Mouse (Mus musculus) lung, embryonic 14.5 days (tissue): ENCODE data around the gene Ankrd40. TPM values are rescaled to one million over a fixed set of nuclear protein-coding genes. Genes with fewer than 3 reads are reported as not detected.

Source experiments
- ATAC-seq: fragments of 200-750 bp; cut with Nextera tagmentation; 2 replicates; pipeline ENCODE4 v1.8.0; 2017; ENCODE audit warnings: mild to moderate bottlenecking, moderate TSS enrichment, moderate library complexity; ENCODE audit not compliant: insufficient read depth
- DNase-seq: peaks from one replicate; pipeline ENCODE4 v3.0.0-alpha.2; 2015
- H3K27ac ChIP-seq: fragments of 300-500 bp; sonication (generic); 2 replicates; pipeline ENCODE4 v1.5.1; 2014; ENCODE audit warnings: low read depth, mild to moderate bottlenecking, moderate library complexity
- H3K27me3 ChIP-seq: fragments of 300-500 bp; sonication (generic); 2 replicates; pipeline ENCODE4 v1.6.1; 2014; ENCODE audit warnings: low read length, control low read depth; ENCODE audit not compliant: insufficient read depth
- H3K36me3 ChIP-seq: fragments of 300-500 bp; sonication (generic); 2 replicates; pipeline ENCODE4 v1.6.1; 2014; ENCODE audit warnings: control low read depth; ENCODE audit not compliant: insufficient read depth
- H3K4me1 ChIP-seq: fragments of 300-500 bp; sonication (generic); 2 replicates; pipeline ENCODE4 v1.6.1; 2014; ENCODE audit warnings: antibody characterized with exemption, control low read depth; ENCODE audit not compliant: insufficient read depth
- H3K4me2 ChIP-seq: fragments of 300-500 bp; sonication (generic); 2 replicates; pipeline ENCODE4 v1.6.1; 2014; ENCODE audit warnings: mild to moderate bottlenecking
- H3K4me3 ChIP-seq: fragments of 300-500 bp; sonication (generic); 2 replicates; pipeline ENCODE4 v1.5.1; 2014; ENCODE audit warnings: low read depth, low read length
- H3K9ac ChIP-seq: fragments of 300-500 bp; sonication (generic); 2 replicates; pipeline ENCODE4 v1.6.1; 2014
- H3K9me3 ChIP-seq: fragments of 300-500 bp; sonication (generic); 2 replicates; pipeline ENCODE4 v1.6.1; 2016; ENCODE audit warnings: low read depth, low read length, control low read depth
- CTCF ChIP-seq: IDR thresholded peaks from 2 replicates; pipeline ENCODE4 v1.5.1; 2016; ENCODE audit warnings: antibody characterized with exemption, low read depth
- WGBS: fragments of 180-500 bp; shearing (Covaris S2); extraction: QIAGEN DNeasy Blood & Tissue Kit; methylation state at CpG from one replicate; pipeline ENCODE4 v1.1.7; 2014; 5-methylcytosine and 5-hydroxymethylcytosine counted together
- polyA plus RNA-seq: library from polyadenylated mRNA; unstranded; fragments of >200 nt; fragmentation: Nextera tagmentation; extraction: Ambion mirVana; gene quantifications from 2 replicates; pipeline ENCODE4 v1.2.1, GENCODE M21; 2014

Ankrd40 gene
- polyA plus RNA-seq, 1 experiment from 2014 or later = 30.9 TPM

DNA sequence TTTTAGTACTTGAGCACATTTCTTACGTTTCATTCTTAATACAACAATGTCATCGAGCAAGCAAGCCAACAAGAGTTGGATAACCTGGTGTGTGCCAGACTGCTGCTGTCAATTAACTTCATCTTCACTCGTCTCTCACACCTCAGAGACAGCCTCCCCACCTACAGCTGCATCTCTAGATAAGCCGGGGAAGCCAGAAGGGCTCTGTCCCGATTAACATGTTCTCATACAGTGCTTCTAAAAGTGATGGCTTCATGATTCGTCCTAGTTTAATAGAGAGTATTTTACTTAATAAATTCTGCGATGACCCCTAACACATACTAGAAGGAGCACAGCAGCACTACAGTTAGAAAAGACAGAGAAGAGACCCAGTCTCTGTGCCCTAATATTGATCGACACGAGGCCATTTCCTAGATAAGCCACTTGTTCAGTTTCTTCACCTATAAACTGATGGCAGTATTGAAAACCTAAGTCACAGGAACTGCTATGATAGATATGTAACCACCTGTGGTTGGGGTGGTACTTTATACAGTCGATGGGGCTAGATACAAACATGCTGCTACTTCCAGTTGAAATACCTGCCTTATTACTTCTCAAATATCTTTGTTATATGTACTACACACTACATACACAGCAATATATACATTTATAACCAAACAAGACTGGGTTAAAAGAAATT, 37.6 kb upstream of the Ankrd40 start:
- no peaks in the 10 kb centered on the region for H3K9me3 ChIP-seq
- no peak overlapping the region for H3K27ac ChIP-seq
- 82% methylated on average over 10 of the region's 10 CpGs for WGBS
- H3K27me3 ChIP-seq = no peaks in the 10 kb centered on the region
- no peak for ATAC-seq
- H3K36me3 ChIP-seq = peaks cover 91% of the 10 kb centered on the region
- no peak overlapping the region for H3K4me2 ChIP-seq
- no peak overlapping the region for H3K9ac ChIP-seq
- DNase-seq = no peak
- no peak overlapping the region for H3K4me3 ChIP-seq
- TF ChIP-seq CTCF = no peak
- no peaks in the 10 kb centered on the region for H3K4me1 ChIP-seq

DNA sequence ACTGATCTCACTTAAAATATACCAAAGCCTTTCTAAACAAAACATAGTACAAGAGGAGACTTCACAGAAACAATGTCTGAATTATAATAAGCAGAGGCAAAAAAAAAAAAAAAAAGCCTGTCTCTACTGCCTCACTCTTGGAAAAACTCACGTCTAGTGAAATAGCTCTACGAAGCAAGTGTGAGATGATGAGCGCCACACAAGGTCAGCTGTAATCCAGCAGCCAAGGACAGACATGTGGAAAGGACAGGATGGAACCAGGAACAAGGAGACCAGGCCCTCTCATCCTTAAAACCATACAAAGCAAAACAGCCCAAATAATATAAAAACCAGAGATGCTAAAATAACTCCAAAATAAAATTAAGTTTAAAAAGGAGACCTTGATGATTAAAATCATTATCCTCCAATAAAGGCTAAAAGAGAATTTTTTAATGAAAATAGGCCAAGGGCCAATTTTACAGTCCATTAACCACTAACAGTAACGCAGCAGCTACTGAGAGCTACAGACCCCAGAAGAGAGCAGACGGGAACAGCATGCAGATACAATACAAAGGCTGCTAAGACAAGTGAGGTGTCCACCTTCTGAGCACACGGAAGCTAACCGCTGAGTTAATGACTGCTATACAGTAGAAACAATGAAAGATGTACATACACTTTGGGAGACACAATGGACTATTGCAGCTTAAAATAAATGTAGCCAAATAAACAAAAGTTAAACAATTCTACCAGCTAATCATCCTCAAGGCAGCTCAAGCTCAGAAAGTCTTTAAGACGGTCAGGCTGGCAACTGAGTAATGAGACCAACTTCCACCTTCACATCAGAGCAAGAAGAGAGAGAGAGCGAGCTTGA, 32.6 kb upstream of the Ankrd40 start:
- no peak for TF ChIP-seq CTCF
- WGBS = 79% methylated on average over 9 of the region's 9 CpGs
- Histone ChIP-seq H3K4me2 (no peak overlapping the region), H3K4me3 (no peak overlapping the region), H3K36me3 (peaks cover 95% of the 10 kb centered on the region), H3K9me3 (no peaks in the 10 kb centered on the region), H3K4me1 (no peaks in the 10 kb centered on the region), H3K9ac (no peak overlapping the region), H3K27me3 (no peaks in the 10 kb centered on the region), H3K27ac (no peak overlapping the region)
- no peak for ATAC-seq
- DNase-seq = no peak

- DNase-seq = no peak
- 77% methylated on average over 1 of the region's 1 CpGs for WGBS
- Histone ChIP-seq H3K27me3 (no peaks in the 10 kb centered on the region), H3K4me3 (no peak overlapping the region), H3K36me3 (peaks cover 16% of the 10 kb centered on the region), H3K4me2 (no peak overlapping the region), H3K27ac (no peak overlapping the region), H3K4me1 (peaks cover 8% of the 10 kb centered on the region), H3K9ac (no peak overlapping the region), H3K9me3 (no peaks in the 10 kb centered on the region)
- no peak for ATAC-seq
- TF ChIP-seq CTCF = no peak
Observed at GRCm38 (mm10) chr11:94312733-94313132, 15.1 kb upstream of the Ankrd40 start.

DNA sequence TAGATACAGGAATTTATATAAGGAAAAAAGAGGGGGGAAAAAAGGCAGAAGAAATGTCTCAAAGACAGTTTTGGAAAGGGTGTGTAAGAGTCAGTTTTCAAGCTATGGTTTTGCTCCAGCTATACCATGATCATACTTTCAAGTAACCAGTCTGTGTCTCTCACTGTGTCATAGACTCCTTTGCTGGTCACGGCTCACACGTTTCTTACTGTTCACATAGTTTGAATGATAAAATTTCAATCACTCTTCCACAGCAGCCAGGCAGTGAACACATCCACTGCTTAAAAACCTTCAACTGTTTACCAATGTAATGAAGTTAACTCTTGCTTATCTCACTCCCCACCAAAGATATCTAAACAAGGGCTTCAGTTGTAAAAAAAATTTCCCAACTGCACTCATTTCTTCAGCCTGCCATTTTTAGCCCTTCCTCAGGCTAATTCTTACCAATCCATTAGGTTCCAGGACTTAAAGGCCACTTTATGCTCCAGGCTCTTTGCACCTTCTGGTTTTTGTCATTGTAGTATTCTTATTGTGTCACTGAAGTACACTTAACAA, 13.6 kb upstream of the Ankrd40 start:
- WGBS = 37% methylated on average over 2 of the region's 2 CpGs
- Histone ChIP-seq H3K36me3 (peaks cover 7% of the 10 kb centered on the region; the same call in 1 of the 2 replicates), H3K4me1 (peaks cover 8% of the 10 kb centered on the region), H3K9me3 (no peaks in the 10 kb centered on the region), H3K27me3 (no peaks in the 10 kb centered on the region), H3K27ac (no peak overlapping the region), H3K4me3 (no peak overlapping the region), H3K9ac (no peak overlapping the region), H3K4me2 (no peak overlapping the region)
- no peak for TF ChIP-seq CTCF
- no peak for DNase-seq
- no peak for ATAC-seq

DNA sequence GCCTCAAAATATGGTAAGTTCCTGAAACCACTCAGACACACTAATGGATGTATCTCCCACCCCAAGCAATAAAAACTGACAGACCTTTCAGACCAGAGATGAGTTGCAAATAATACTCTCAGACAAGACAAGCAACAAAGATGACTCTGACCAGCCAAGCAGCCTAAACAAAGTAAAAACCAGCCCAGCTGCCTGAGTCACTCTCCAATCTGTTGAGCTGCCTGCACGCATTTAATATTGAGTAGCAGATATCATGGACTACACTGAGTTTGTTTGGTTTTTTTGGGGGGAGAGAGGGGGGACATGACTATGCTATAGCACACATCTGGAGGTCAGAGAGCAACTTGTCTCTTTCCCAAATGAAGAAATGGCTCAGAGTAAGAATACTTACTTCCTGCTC, 12.5 kb upstream of the Ankrd40 start:
- Histone ChIP-seq H3K4me3 (no peak overlapping the region), H3K4me2 (no peak overlapping the region), H3K9me3 (no peaks in the 10 kb centered on the region), H3K36me3 (peaks cover 9% of the 10 kb centered on the region; the same call in 1 of the 2 replicates), H3K27ac (no peak overlapping the region), H3K27me3 (no peaks in the 10 kb centered on the region), H3K9ac (peak overlapping the region; percentile 20; the same call in 1 of the 2 replicates), H3K4me1 (peaks cover 8% of the 10 kb centered on the region)
- no peak for DNase-seq
- no peak for ATAC-seq
- TF ChIP-seq CTCF = no peak
- 32% methylated on average over 1 of the region's 1 CpGs for WGBS

GRCm38 (mm10) chr11:94316528-94316927, 11.3 kb upstream of the Ankrd40 start:
- H3K9ac ChIP-seq = no peak overlapping the region
- 64% methylated on average over 2 of the region's 2 CpGs for WGBS

DNA sequence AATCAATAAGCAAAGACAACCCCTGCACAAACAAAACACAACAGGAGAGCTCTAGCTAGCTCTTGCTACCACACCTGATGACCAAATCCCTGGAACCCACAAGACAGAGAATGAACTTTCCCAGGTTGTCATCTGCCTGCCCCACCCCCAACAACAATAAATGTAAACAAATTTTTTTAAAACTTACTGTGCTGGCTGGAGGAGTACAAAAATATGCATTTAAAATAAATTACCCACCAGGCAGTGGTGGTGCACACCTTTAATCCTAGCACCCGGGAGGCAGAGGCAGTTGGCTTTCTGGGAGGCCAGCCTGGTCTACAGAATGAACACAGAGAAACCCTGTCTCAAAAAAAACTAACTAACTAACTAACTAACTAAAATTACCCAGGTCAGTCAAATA, 10.8 kb upstream of the Ankrd40 start:
- ATAC-seq (no peak), DNase-seq (no peak)
- Histone ChIP-seq H3K9me3 (no peaks in the 10 kb centered on the region), H3K27me3 (no peaks in the 10 kb centered on the region), H3K4me3 (no peak overlapping the region), H3K4me2 (no peak overlapping the region), H3K9ac (no peak overlapping the region), H3K4me1 (peaks cover 8% of the 10 kb centered on the region), H3K36me3 (peaks cover 9% of the 10 kb centered on the region; the same call in 1 of the 2 replicates), H3K27ac (no peak overlapping the region)
- no peak for TF ChIP-seq CTCF
- WGBS = 74% methylated on average over 1 of the region's 1 CpGs

More at GRCm38 (mm10) chr11:94316528-94316927, 11.3 kb upstream of the Ankrd40 start:
- no peak for DNase-seq
- H3K4me3 ChIP-seq = no peak overlapping the region
- H3K36me3 ChIP-seq = peaks cover 9% of the 10 kb centered on the region; the same call in 1 of the 2 replicates
- H3K4me1 ChIP-seq = peaks cover 8% of the 10 kb centered on the region
- no peak overlapping the region for H3K4me2 ChIP-seq
- no peaks in the 10 kb centered on the region for H3K27me3 ChIP-seq
- H3K9me3 ChIP-seq = no peaks in the 10 kb centered on the region
- no peak overlapping the region for H3K27ac ChIP-seq
- TF ChIP-seq CTCF = no peak
- no peak for ATAC-seq
